ENCODE assay signal across 10 mouse cellular contexts in the genomic region with DNA sequence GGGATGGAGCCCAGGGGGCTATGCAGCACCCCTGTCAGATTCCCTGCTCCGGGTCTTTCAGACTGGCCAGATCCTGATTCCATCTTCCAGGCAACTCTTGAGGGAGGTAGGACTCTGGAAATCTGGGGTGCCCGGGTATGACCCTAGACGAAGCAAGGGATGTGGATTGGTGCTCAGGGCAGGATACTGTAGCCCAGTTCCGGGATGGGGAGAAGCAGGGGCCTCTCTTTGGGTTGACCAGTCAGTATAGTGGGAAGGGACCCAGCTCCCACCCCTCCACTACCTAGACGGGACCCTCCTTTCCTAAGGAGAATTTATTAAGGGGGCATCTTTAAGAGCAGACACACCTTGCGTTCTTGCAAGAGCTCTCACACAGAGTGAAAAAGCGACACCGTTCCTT. TPM values are rescaled to one million over a fixed set of nuclear protein-coding genes. Genes with fewer than 3 reads are reported as not detected.
DNase-seq lines count a peak whose midpoint lies in the region; ATAC-seq and TF ChIP-seq lines count a peak whose summit lies in the region.
"Had no signal": no experiment of that assay in that cellular context is flagged by ENCODE, and none has a peak within 500 bp of the region (broad histone marks: within the 10 kb centered on the region; RNA-seq: fewer than 3 reads in every experiment).

No protein-coding gene starts in this region.

- peak overlapping the region; percentile 29; the same call in 1 of the 2 replicates for H3K9ac ChIP-seq in forebrain, embryonic 12.5 days
- H3K9ac ChIP-seq in intestine, embryonic 14.5 days (ENCODE audit: low read length), result no peak overlapping the region
- peak overlapping the region; percentile 61 for H3K9ac ChIP-seq in neural tube, embryonic 13.5 days
- H3K9ac ChIP-seq: liver, embryonic 13.5 days had no signal

- no peak for TF ChIP-seq CTCF in left cerebral cortex, adult 2 months (IDR thresholded peaks at IDR 0.05)

- peaks cover 3% of the 10 kb centered on the region for H3K27me3 ChIP-seq in forebrain, embryonic 12.5 days
- H3K27me3 ChIP-seq in intestine, embryonic 14.5 days (replicated peaks; ENCODE audit: control insufficient read depth, insufficient read depth, low read length), result no peaks in the 10 kb centered on the region
- H3K27me3 ChIP-seq in neural tube, embryonic 13.5 days, result peaks cover 5% of the 10 kb centered on the region

- H3K4me1 ChIP-seq in forebrain, embryonic 12.5 days, result peaks cover 30% of the 10 kb centered on the region
- no peaks in the 10 kb centered on the region for H3K4me1 ChIP-seq in intestine, embryonic 14.5 days (replicated peaks; ENCODE audit: control insufficient read depth, insufficient read depth, low read length)
- H3K4me1 ChIP-seq in neural tube, embryonic 13.5 days (replicated peaks), result peaks cover 16% of the 10 kb centered on the region
- H3K4me1 ChIP-seq: liver, embryonic 13.5 days had no signal

- ATAC-seq in forebrain, embryonic 12.5 days (ENCODE audit: low FRiP score), result peak; percentile 49
- ATAC-seq in intestine, embryonic 14.5 days (replicated peaks; ENCODE audit: low FRiP score, low TSS enrichment, low read depth), result peak; percentile 43; the same call in 1 of the 2 replicates
- ATAC-seq in neural tube, embryonic 13.5 days (ENCODE audit: low read depth), result peak; percentile 45
- ATAC-seq in erythroblast, adult 5-6 weeks (replicated peaks; ENCODE audit: low FRiP score, poor library complexity, severe bottlenecking), result no peak

- intact Hi-C loops in left cerebral cortex, adult 2 months (cut with DNase I), result loop anchor here (10.0 kb wide), 2 partner anchors 105 to 215 kb away; a partner anchor contains a TSS
- intact Hi-C loops in left cerebral cortex, postnatal 36 days (cut with DNase I), result loop anchor here (10.0 kb wide), 2 partner anchors 105 to 235 kb away; a partner anchor contains a TSS

- peak overlapping the region; percentile 31; the same call in 1 of the 2 replicates for H3K4me3 ChIP-seq in left cerebral cortex, adult 2 months
- peak overlapping the region; percentile 29 for H3K4me3 ChIP-seq in forebrain, embryonic 12.5 days (replicated peaks)
- H3K4me3 ChIP-seq in intestine, embryonic 14.5 days (ENCODE audit: low read depth, low read length), result no peak overlapping the region
- H3K4me3 ChIP-seq in neural tube, embryonic 13.5 days, result peak overlapping the region; percentile 30
- H3K4me3 ChIP-seq: liver, embryonic 13.5 days had no signal

- H3K27ac ChIP-seq in left cerebral cortex, adult 2 months, result no peak overlapping the region
- peak overlapping the region; percentile 71 for H3K27ac ChIP-seq in forebrain, embryonic 12.5 days
- H3K27ac ChIP-seq in intestine, embryonic 14.5 days (ENCODE audit: low read depth), result no peak overlapping the region
- peak overlapping the region; percentile 71 for H3K27ac ChIP-seq in neural tube, embryonic 13.5 days (replicated peaks)
- H3K27ac ChIP-seq: liver, embryonic 13.5 days had no signal

- no peak for DNase-seq in left cerebral cortex, adult 2 months (ENCODE audit: extremely low spot score in 1 of 2, low spot score in 2 of 2)
- no peak for DNase-seq in left cerebral cortex, postnatal 36 days (ENCODE audit: low spot score in 2 of 2)
- no peak for DNase-seq in intestine, embryonic 14.5 days (ENCODE audit: low spot score)
- DNase-seq in adrenal gland, adult 2 months, result no peak
- DNase-seq in cerebellum, postnatal 14 days, result no peak
- DNase-seq: liver, embryonic 13.5 days had no signal

- no peaks in the 10 kb centered on the region for H3K9me3 ChIP-seq in forebrain, embryonic 12.5 days
- H3K9me3 ChIP-seq in intestine, embryonic 14.5 days (ENCODE audit: control insufficient read depth, low read length), result no peaks in the 10 kb centered on the region
- no peaks in the 10 kb centered on the region for H3K9me3 ChIP-seq in neural tube, embryonic 13.5 days
- H3K9me3 ChIP-seq: G1E; liver, embryonic 13.5 days had no signal

- WGBS in forebrain, embryonic 12.5 days, result 35% methylated on average over 8 of the region's 8 CpGs
- 28% methylated on average over 8 of the region's 8 CpGs for WGBS in intestine, embryonic 14.5 days
- WGBS in neural tube, embryonic 13.5 days, result 28% methylated on average over 8 of the region's 8 CpGs

- peak overlapping the region; percentile 50 for H3K4me2 ChIP-seq in forebrain, embryonic 12.5 days
- H3K4me2 ChIP-seq in intestine, embryonic 14.5 days (ENCODE audit: low read length), result peak overlapping the region; percentile 26
- peak overlapping the region; percentile 52 for H3K4me2 ChIP-seq in neural tube, embryonic 13.5 days
- H3K4me2 ChIP-seq: liver, embryonic 13.5 days had no signal

- H3K36me3 ChIP-seq in forebrain, embryonic 12.5 days (replicated peaks), result peaks cover 11% of the 10 kb centered on the region; the same call in 1 of the 2 replicates
- peaks cover 7% of the 10 kb centered on the region; the same call in 1 of the 2 replicates for H3K36me3 ChIP-seq in intestine, embryonic 14.5 days (ENCODE audit: control insufficient read depth, insufficient read depth, low read length)
- H3K36me3 ChIP-seq in neural tube, embryonic 13.5 days, result no peaks in the 10 kb centered on the region

RNA-seq across cellular contexts. Expression of a gene that starts 0.6 kb away (rescaled TPM):
- 10 to 100 TPM in 1 of 2 experiments, 1 to 10 TPM in 1; 5.6 to 12.1 TPM for total RNA-seq in left cerebral cortex, adult 2 months (2021)
- total RNA-seq in left cerebral cortex, postnatal 36 days (2021), result 1 to 10 TPM; 7.2 TPM
- polyA plus RNA-seq in forebrain, embryonic 12.5 days (2016; fragmentation: Nextera tagmentation; extraction: Ambion mirVana), result 8.8 and 9.5 TPM in 2 replicates
- 0.16 and 0.31 TPM in 2 replicates for polyA plus RNA-seq in intestine, embryonic 14.5 days (2014; fragmentation: Nextera tagmentation; extraction: Ambion mirVana)
- 21.4 and 27.8 TPM in 2 replicates for polyA plus RNA-seq in neural tube, embryonic 13.5 days (2015; fragmentation: Nextera tagmentation; extraction: Ambion mirVana)
- total RNA-seq in adrenal gland, adult 2 months (2021), result under 1 TPM; 0.17 to 0.20 TPM
- 0.60 and 0.86 TPM in 2 replicates for polyA plus RNA-seq in adrenal gland, adult 2 months (2012; rRNA removed)
- total RNA-seq in erythroblast, adult 5-6 weeks (2015; ENCODE audit: low replicate concordance), result not detected in 2 replicates
- total RNA-seq in erythroblast, adult 5-6 weeks (2017; ENCODE audit: low replicate concordance), result 4.2 TPM in 1 of 2 replicates, not detected in the other
- polyA plus RNA-seq: G1E had no signal

RNA-seq across cellular contexts. Expression of a gene that starts 37.3 kb away (rescaled TPM):
- 100 to 1,000 TPM; 134 to 143 TPM for total RNA-seq in left cerebral cortex, adult 2 months (2021)
- 100 to 1,000 TPM; 148 to 149 TPM for total RNA-seq in left cerebral cortex, postnatal 36 days (2021)
- polyA plus RNA-seq in forebrain, embryonic 12.5 days (2016; fragmentation: Nextera tagmentation; extraction: Ambion mirVana), result 19.0 and 24.5 TPM in 2 replicates
- polyA plus RNA-seq in intestine, embryonic 14.5 days (2014; fragmentation: Nextera tagmentation; extraction: Ambion mirVana), result 7.7 and 8.4 TPM in 2 replicates
- 5.2 and 6.9 TPM in 2 replicates for polyA plus RNA-seq in neural tube, embryonic 13.5 days (2015; fragmentation: Nextera tagmentation; extraction: Ambion mirVana)
- total RNA-seq in adrenal gland, adult 2 months (2021), result 10 to 100 TPM; 33.3 to 48.6 TPM
- 7.1 TPM in 2 replicates for polyA plus RNA-seq in adrenal gland, adult 2 months (2012; rRNA removed)
- total RNA-seq in erythroblast, adult 5-6 weeks (2015; ENCODE audit: low replicate concordance), result 0.84 TPM in 1 of 2 replicates, not detected in the other
- 0.34 and 1.4 TPM in 2 replicates for total RNA-seq in erythroblast, adult 5-6 weeks (2017; ENCODE audit: low replicate concordance)
- polyA plus RNA-seq: G1E had no signal

Comparison
In these comparisons a context has a peak if more than half of its experiments do, and no peak if none do; other contexts are left out.
1. H3K27ac ChIP-seq: peak in forebrain, embryonic 12.5 days (single experiment) and neural tube, embryonic 13.5 days (single experiment); none in left cerebral cortex, adult 2 months (single experiment) and intestine, embryonic 14.5 days (single experiment).
2. RNA of a gene that starts 37.3 kb away (total RNA-seq): 148 to 149 TPM in left cerebral cortex, postnatal 36 days, 134 to 143 TPM in left cerebral cortex, adult 2 months and 33.3 to 48.6 TPM in adrenal gland, adult 2 months; 0.34 to 1.4 TPM in erythroblast, adult 5-6 weeks; every median in the first group is over 10 times any median in the second.
3. Peak in every context shown above with its lines, with median percentiles within 50 percentile points of each other: H3K4me2 ChIP-seq.